Mouse (Mus musculus): Measurements from ENCODE around the gene 1700080O16Rik. TPM values are rescaled to one million over a fixed set of nuclear protein-coding genes. Genes with fewer than 3 reads are reported as not detected.

1700080O16Rik gene
- not detected for polyA plus RNA-seq (2017; shearing (Covaris generic))

GRCm38 (mm10) chrX:51972672-51973071, at the start of gene 1700080O16Rik:
1700080O16Rik (minus strand) TSS chrX:51972772.

Other genes starting within 250 kb of the 1700080O16Rik start
- gene Usp26, start 171.5 kb downstream of the 1700080O16Rik start, polyA plus RNA-seq (2017; shearing (Covaris generic)): not detected
- not detected for gene Gpc4, start 192.5 kb upstream of the 1700080O16Rik start, polyA plus RNA-seq (2017; shearing (Covaris generic))

Measured in activated CD4-positive, CD25-positive, alpha-beta regulatory T cell (primary cell).